Mouse (Mus musculus) layer of hippocampus, postnatal 25 days (tissue): ENCODE results near the gene Pdcd1. TPM values are rescaled to one million over a fixed set of nuclear protein-coding genes. Genes with fewer than 3 reads are reported as not detected.
"Not testable (repeated sequence)": the region's sequence is repeated elsewhere in the genome, so short reads cannot be mapped to it uniquely, and the experiment has no call there.

Source experiments
- DNase-seq, 2 experiments: peaks; one replicate each; pipeline ENCODE4 v3.0.0; 2022; ENCODE audit warnings: mixed read lengths in 2 of 2, low spot score in 1 of 2; ENCODE audit errors: extremely low spot score in 1 of 2
- total RNA-seq, 2 experiments: library from RNA; stranded (reverse); gene quantifications; 2 replicates each; pipeline ENCODE4 v1.2.3; 2021

The Pdcd1 gene
- total RNA-seq, 2 experiments from 2014 or later, result 0.17 to 0.31 TPM

DNA sequence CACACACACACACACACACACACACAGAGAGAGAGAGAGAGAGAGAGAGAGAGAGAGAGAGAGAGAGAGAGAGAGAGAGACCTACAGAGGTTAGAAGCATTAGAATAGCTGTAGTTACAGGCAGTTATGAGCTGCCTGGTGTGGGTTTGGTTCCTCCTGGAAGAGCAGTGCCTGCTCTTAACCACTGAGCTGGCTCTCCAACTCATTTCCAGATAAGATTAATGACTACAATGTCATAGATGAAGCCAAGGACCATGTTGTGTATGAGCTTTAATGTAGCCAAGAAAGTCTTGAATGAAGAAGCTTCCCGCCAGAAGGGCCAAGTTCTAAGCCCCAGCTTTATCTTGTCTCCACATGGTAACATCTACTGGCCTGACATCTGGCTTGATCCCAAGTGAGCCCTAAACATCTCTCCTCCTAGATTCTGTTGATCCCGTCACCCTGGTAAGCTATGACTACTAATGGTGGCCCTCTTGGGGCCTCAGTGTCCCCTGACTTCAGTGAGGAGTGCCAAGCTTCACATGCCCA lies 19.2 kb downstream of the Pdcd1 start:
- DNase-seq, result no peak

DNA sequence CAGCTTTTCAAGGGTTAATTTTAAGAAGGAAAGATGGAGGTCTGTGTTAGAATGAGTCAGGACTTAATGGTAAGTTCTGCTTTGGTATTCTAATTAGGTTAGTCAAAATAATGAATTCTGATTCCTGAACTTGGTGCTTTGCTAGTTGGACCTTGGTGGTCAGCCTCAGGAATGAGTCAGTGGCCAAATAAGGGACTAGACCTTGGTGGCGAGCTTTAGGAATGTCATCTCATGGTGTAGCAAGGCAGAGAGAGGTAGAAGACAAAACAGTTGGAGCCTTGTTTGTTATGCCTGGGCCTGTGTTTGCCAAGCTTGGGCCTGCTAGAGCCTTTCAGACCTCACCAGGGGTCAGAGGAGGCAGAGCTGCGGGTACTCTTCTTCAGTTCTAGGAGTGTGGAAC lies 23.6 kb downstream of the Pdcd1 start:
- DNase-seq, result no peak

DNA sequence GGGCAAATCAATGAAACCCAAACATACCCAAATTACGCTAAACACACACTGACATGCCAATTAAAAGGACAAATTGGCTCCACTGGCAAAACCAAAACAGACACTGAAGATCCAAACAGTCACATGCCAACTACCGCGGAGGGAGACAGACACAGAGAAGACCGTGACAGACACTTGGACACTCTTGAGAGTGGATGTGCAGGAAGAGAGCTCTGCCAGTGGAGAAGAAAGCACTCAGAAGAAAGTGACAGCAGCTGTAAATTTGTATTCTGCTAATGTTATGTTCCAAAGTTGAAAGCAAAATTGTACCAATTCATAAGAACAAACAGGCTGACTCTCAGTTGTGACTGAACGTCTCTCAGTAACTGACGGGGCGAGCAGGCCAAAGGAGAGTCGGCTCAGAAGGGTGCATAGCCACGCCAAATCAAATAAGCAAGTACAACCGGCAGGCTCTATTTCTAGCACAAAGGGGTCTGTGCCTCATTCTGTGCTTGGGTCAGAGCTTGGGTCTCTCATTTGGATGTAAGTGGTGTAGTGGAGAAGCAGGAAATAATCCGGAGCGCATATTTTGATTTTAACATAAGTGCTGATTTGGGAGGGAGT lies 24.7 kb downstream of the Pdcd1 start:
- no peak for DNase-seq

DNA sequence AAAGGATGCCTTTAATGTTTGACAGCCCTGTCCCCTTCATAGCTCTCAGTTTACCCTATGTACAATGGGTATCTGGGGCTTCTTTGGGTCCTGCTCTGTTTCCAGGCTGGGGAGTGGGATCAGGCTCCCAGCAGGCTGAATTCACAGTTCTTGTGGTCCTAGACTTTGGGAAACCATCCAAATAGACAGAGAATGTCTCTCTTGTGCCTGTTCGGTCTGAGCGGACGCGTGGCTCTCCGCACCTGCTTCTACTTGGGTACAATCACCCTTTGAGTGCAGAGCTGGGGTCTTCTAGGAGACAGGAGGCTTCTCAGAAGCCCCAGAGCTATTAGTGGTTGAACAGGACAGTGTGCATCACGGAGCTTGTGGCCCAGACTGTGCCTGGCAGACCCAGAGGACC lies 32.2 kb downstream of the Pdcd1 start, which contains the start of gene Neu4:
TSS of gene Neu4 (plus strand) at position 301 of the 400 bp plus-strand sequence.
- no peak for DNase-seq

- DNase-seq, result no peak
Observed at GRCm38 (mm10) chr1:94011643-94012042, 40.7 kb downstream of the Pdcd1 start.

DNA sequence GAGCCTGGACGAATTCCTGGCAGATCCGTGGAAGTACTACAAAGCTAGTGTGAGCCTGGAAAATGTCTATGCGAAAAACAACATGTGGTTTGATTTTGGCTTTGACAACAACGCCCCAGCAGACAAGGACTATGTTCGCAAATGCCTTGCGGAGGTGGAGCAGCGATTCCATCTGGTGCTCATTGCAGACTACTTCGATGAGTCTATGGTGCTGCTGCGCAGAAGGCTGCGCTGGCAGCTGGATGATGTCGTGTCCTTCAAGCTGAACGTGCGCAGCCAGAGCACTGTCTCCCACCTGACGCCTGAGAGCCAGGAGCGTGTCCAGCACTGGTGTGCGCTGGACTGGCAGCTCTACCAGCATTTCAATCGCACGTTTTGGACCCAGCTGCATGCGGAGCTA lies 43.5 kb downstream of the Pdcd1 start:
- DNase-seq, result peak in 1 of 2 experiments; percentile 33

DNA sequence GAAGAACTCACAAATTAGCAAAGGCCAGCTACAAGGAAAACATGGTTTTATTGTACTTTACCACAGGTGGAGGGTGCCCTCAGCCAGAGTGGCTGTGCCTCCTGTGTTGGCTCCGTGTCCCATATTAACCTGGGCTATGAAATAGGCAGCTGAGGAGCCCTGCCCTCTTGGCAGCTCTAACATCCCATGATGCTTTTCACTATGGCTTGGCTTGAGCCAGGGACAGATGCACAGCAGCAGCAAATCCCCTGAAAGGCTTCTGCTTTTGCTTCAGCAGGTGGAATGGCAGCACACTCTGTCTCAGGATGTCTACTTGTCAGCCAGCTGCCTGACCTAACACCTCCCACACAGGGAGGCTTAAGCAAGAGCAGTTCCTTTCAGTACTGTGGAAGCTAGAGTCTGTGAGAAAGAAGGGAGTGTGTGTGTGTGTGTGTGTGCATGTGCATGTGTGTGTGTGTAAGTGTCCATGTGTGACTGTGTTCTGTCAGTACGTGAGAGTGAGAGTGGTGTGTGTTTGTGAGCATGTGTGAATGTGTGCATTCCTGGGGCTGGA lies 46.3 kb downstream of the Pdcd1 start:
- not testable (repeated sequence) for DNase-seq

GRCm38 (mm10) chr1:94001023-94001422 lies 51.3 kb downstream of the Pdcd1 start:
- no peak for DNase-seq

DNA sequence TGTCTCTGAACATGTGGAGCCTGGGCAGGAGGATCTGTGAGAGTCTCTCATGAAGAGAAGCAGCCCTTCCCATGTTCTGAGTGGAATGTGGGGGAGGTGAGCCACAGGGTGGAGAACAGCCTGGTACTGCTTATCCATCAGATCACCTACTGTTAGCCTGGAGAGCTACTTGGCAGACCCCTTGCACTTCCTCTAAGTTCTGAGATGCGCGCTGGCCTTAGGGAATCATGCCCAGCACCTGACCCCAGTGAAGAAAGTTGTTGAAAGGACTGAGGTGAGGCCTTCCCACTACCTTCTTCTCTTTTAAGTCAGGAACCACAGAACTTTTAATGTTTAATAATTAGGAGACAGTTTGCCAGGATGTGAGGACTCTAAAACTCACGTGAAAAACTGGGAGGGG lies 60.9 kb downstream of the Pdcd1 start:
- DNase-seq, result not testable (repeated sequence)

GRCm38 (mm10) chr1:93991068-93991467 lies 61.3 kb downstream of the Pdcd1 start:
- DNase-seq, result not testable (repeated sequence)

DNA sequence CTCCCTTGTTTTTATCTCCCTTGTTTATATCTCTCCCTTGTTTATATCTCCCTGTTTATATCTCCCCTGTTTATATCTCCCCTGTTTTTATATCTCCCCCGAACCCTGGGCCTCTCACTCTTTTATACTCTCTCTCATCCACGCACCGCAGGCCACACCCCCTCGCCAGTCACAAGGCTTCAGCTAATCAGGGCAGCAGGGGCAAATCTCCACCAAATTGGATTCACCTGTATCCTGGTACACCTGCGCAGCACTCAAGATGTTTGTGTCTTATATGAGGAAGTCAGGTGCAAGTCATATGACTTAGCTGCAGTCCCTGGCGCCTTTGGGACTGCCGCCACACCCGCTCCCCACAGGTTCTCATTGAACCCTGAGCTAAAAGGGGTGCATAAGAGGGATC lies 62.1 kb downstream of the Pdcd1 start, which contains the start of gene Gal3st2c:
TSS of gene Gal3st2c (plus strand) at position 301 of the 400 bp plus-strand sequence.
- DNase-seq, result not testable (repeated sequence)

DNA sequence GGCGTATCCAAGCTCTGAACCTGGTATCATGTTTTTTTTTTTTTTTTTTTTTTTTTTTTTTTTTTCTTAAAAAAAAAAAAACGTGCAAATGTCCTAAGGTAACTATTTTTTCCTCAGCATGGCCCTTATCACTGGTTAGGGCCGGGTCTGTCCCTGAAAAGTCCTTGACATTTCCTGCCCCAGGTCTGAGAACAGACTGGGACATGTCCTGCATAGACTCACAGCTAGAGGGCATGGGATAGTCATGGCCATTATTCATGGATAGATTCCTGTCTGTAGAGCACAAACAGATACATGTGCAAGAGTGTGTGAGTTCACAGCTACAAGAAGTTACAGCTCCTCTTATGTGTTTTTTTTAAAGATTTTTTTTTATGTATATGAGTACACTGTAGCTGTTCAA lies 63.6 kb downstream of the Pdcd1 start:
- no peak for DNase-seq

Other genes starting within 250 kb of the Pdcd1 start
- 10 to 100 TPM in 1 of 2 experiments, 1 to 10 TPM in 1; 9.6 to 13.2 TPM for gene Ing5, start 248.6 kb downstream of the Pdcd1 start, total RNA-seq
- 10 to 100 TPM; 13.9 to 14.9 TPM for gene D2hgdh, start 227.6 kb downstream of the Pdcd1 start, total RNA-seq
- not detected for gene Gal3st2, start 191.2 kb downstream of the Pdcd1 start, total RNA-seq
- under 1 TPM; 0.38 to 0.47 TPM for gene Gal3st2b, start 134.2 kb downstream of the Pdcd1 start, total RNA-seq
- under 1 TPM; 0.05 TPM for gene Gal3st2c, start 62.0 kb downstream of the Pdcd1 start, total RNA-seq
- gene Neu4, start 32.1 kb downstream of the Pdcd1 start, total RNA-seq, result 10 to 100 TPM; 15.3 to 17.6 TPM